Comparison of ENCODE assay signal across 9 mouse cellular contexts in the genomic region with DNA sequence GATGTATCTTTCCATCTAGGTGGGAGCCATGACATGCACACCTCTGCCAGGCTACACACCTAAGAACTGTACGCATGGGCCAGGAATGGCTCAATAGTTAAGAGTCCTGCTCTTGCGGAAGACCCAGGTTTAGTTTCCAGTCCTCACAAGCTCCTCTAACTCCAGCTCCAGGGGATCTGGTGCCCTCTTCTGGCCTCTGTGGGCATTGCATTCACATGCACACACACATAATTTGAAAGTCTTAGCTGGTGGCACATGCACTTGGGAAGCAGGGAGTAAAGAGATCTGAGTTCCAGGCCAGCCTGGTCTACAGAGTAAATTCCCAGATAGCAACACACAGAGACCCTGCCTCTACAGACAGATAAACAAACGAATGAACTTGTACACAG. TPM values are rescaled to one million over a fixed set of nuclear protein-coding genes. Genes with fewer than 3 reads are reported as not detected.
A peak's percentile ranks its signal among the peaks of the same experiment; 100 is the strongest.
DNase-seq lines count a peak whose midpoint lies in the region; ATAC-seq and TF ChIP-seq lines count a peak whose summit lies in the region.
"Had no signal": no experiment of that assay in that cellular context is flagged by ENCODE, and none has a peak within 500 bp of the region (broad histone marks: within the 10 kb centered on the region; RNA-seq: fewer than 3 reads in every experiment).

No protein-coding gene starts in this region.

- ATAC-seq in hindbrain, embryonic 12.5 days (ENCODE audit: low FRiP score), result no peak
- ATAC-seq in intestine, postnatal 0 days, result no peak
- ATAC-seq in neural tube, embryonic 15.5 days (ENCODE audit: low FRiP score), result no peak

- WGBS in hindbrain, embryonic 10.5 days, result 99% methylated on average over 3 of the region's 3 CpGs
- WGBS in hindbrain, embryonic 12.5 days, result 98% methylated on average over 3 of the region's 3 CpGs
- WGBS in intestine, postnatal 0 days, result 97% methylated on average over 3 of the region's 3 CpGs
- over 99% methylated on average over 3 of the region's 3 CpGs for WGBS in neural tube, embryonic 15.5 days

- H3K36me3 ChIP-seq in hindbrain, embryonic 10.5 days, result peaks cover 38% of the 10 kb centered on the region
- H3K36me3 ChIP-seq in hindbrain, embryonic 12.5 days, result 0 out of 2 replicates have a peak, but pooled peaks cover 11% of the 10 kb centered on the region
- peaks cover 29% of the 10 kb centered on the region; the same call in 1 of the 2 replicates for H3K36me3 ChIP-seq in intestine, postnatal 0 days (ENCODE audit: control insufficient read depth, insufficient read depth)
- H3K36me3 ChIP-seq in neural tube, embryonic 15.5 days, result 0 out of 2 replicates have a peak, but pooled peaks cover 4% of the 10 kb centered on the region

- no peaks in the 10 kb centered on the region for H3K27me3 ChIP-seq in hindbrain, embryonic 10.5 days (ENCODE audit: insufficient read depth, poor library complexity, severe bottlenecking)
- no peaks in the 10 kb centered on the region for H3K27me3 ChIP-seq in hindbrain, embryonic 12.5 days
- no peaks in the 10 kb centered on the region for H3K27me3 ChIP-seq in intestine, postnatal 0 days (replicated peaks; ENCODE audit: control insufficient read depth, insufficient read depth, low read length)
- H3K27me3 ChIP-seq in neural tube, embryonic 15.5 days (replicated peaks), result no peaks in the 10 kb centered on the region

- TF ChIP-seq CTCF in intestine, postnatal 0 days (IDR thresholded peaks at IDR 0.05; ENCODE audit: low read depth), result peak; percentile 63

- H3K4me1 ChIP-seq in hindbrain, embryonic 10.5 days (replicated peaks), result peaks cover 38% of the 10 kb centered on the region
- peaks cover 23% of the 10 kb centered on the region for H3K4me1 ChIP-seq in hindbrain, embryonic 12.5 days
- no peaks in the 10 kb centered on the region for H3K4me1 ChIP-seq in intestine, postnatal 0 days (replicated peaks; ENCODE audit: control insufficient read depth, insufficient read depth, low read length)
- peaks cover 18% of the 10 kb centered on the region for H3K4me1 ChIP-seq in neural tube, embryonic 15.5 days

- no peak overlapping the region for H3K4me3 ChIP-seq in hindbrain, embryonic 10.5 days
- H3K4me3 ChIP-seq in hindbrain, embryonic 12.5 days, result no peak overlapping the region
- H3K4me3 ChIP-seq in intestine, postnatal 0 days (ENCODE audit: low read depth, low read length), result no peak overlapping the region
- H3K4me3 ChIP-seq in neural tube, embryonic 15.5 days (replicated peaks), result no peak overlapping the region
- H3K4me3 ChIP-seq: megakaryocyte, embryonic 14.5 days had no signal

- no peak overlapping the region for H3K9ac ChIP-seq in hindbrain, embryonic 12.5 days
- no peak overlapping the region for H3K9ac ChIP-seq in intestine, postnatal 0 days (ENCODE audit: low read depth, low read length)
- H3K9ac ChIP-seq in neural tube, embryonic 15.5 days (replicated peaks), result no peak overlapping the region

- H3K9me3 ChIP-seq in hindbrain, embryonic 10.5 days, result peaks cover 8% of the 10 kb centered on the region; the same call in 1 of the 2 replicates
- no peaks in the 10 kb centered on the region for H3K9me3 ChIP-seq in hindbrain, embryonic 12.5 days (replicated peaks)
- H3K9me3 ChIP-seq in intestine, postnatal 0 days (ENCODE audit: control insufficient read depth), result no peaks in the 10 kb centered on the region
- no peaks in the 10 kb centered on the region for H3K9me3 ChIP-seq in neural tube, embryonic 15.5 days (replicated peaks)

- peak; percentile 39 for DNase-seq in hindbrain, embryonic 10.5 days (ENCODE audit: low spot score)
- DNase-seq in 3T3-L1 (ENCODE audit: low read depth, low spot score), result peak; percentile 53
- DNase-seq in CD4-positive helper T cell, adult 2 months (ENCODE audit: low read depth, low spot score), result peak; percentile 40
- DNase-seq in spleen, postnatal 36 days (ENCODE audit: low spot score in 2 of 2), result no peak
- DNase-seq: kidney, adult 9 months had no signal

- H3K27ac ChIP-seq in hindbrain, embryonic 10.5 days, result peak overlapping the region; percentile 81; the same call in 1 of the 2 replicates
- no peak overlapping the region for H3K27ac ChIP-seq in hindbrain, embryonic 12.5 days
- peak overlapping the region; percentile 41; the same call in 1 of the 2 replicates for H3K27ac ChIP-seq in intestine, postnatal 0 days (ENCODE audit: low read depth, low read length)
- no peak overlapping the region for H3K27ac ChIP-seq in neural tube, embryonic 15.5 days (replicated peaks)

- H3K4me2 ChIP-seq in hindbrain, embryonic 12.5 days (replicated peaks), result no peak overlapping the region
- no peak overlapping the region for H3K4me2 ChIP-seq in intestine, postnatal 0 days (replicated peaks; ENCODE audit: low read depth)
- H3K4me2 ChIP-seq in neural tube, embryonic 15.5 days, result no peak overlapping the region

RNA-seq across cellular contexts. Expression of a gene that starts 13.0 kb away (rescaled TPM):
- polyA plus RNA-seq in hindbrain, embryonic 10.5 days (2016; fragmentation: Nextera tagmentation; extraction: Ambion mirVana), result 60.4 and 72.0 TPM in 2 replicates
- polyA plus RNA-seq in hindbrain, embryonic 12.5 days (2016; fragmentation: Nextera tagmentation; extraction: Ambion mirVana), result 44.4 and 47.2 TPM in 2 replicates
- 37.8 and 38.4 TPM in 2 replicates for polyA plus RNA-seq in intestine, postnatal 0 days (2015; fragmentation: Nextera tagmentation; extraction: Ambion mirVana)
- 42.8 and 77.5 TPM in 2 replicates for polyA plus RNA-seq in neural tube, embryonic 15.5 days (2015; fragmentation: Nextera tagmentation; extraction: Ambion mirVana)

RNA-seq across cellular contexts. Expression of a gene that starts 13.4 kb away (rescaled TPM):
- 1,585 and 2,006 TPM in 2 replicates for polyA plus RNA-seq in hindbrain, embryonic 10.5 days (2016; fragmentation: Nextera tagmentation; extraction: Ambion mirVana)
- polyA plus RNA-seq in hindbrain, embryonic 12.5 days (2016; fragmentation: Nextera tagmentation; extraction: Ambion mirVana), result 1,350 and 1,487 TPM in 2 replicates
- 483 and 505 TPM in 2 replicates for polyA plus RNA-seq in intestine, postnatal 0 days (2015; fragmentation: Nextera tagmentation; extraction: Ambion mirVana)
- polyA plus RNA-seq in neural tube, embryonic 15.5 days (2015; fragmentation: Nextera tagmentation; extraction: Ambion mirVana), result 1,466 and 1,575 TPM in 2 replicates

RNA-seq across cellular contexts. Expression of a gene that starts 15.5 kb away (rescaled TPM):
- polyA plus RNA-seq in hindbrain, embryonic 10.5 days (2016; fragmentation: Nextera tagmentation; extraction: Ambion mirVana), result 0.62 TPM in 1 of 2 replicates, not detected in the other
- 1.6 and 5.0 TPM in 2 replicates for polyA plus RNA-seq in hindbrain, embryonic 12.5 days (2016; fragmentation: Nextera tagmentation; extraction: Ambion mirVana)
- polyA plus RNA-seq in intestine, postnatal 0 days (2015; fragmentation: Nextera tagmentation; extraction: Ambion mirVana), result 0.34 and 0.38 TPM in 2 replicates
- 1.5 and 1.6 TPM in 2 replicates for polyA plus RNA-seq in neural tube, embryonic 15.5 days (2015; fragmentation: Nextera tagmentation; extraction: Ambion mirVana)

RNA-seq across cellular contexts. Expression of a gene that starts 22.8 kb away (rescaled TPM):
- 121 TPM in 2 replicates for polyA plus RNA-seq in hindbrain, embryonic 10.5 days (2016; fragmentation: Nextera tagmentation; extraction: Ambion mirVana)
- polyA plus RNA-seq in hindbrain, embryonic 12.5 days (2016; fragmentation: Nextera tagmentation; extraction: Ambion mirVana), result 90.6 and 92.4 TPM in 2 replicates
- polyA plus RNA-seq in intestine, postnatal 0 days (2015; fragmentation: Nextera tagmentation; extraction: Ambion mirVana), result 77.7 and 79.5 TPM in 2 replicates
- polyA plus RNA-seq in neural tube, embryonic 15.5 days (2015; fragmentation: Nextera tagmentation; extraction: Ambion mirVana), result 86.3 and 99.5 TPM in 2 replicates

RNA-seq across cellular contexts. Expression of a gene that starts 30.9 kb away (rescaled TPM):
- polyA plus RNA-seq in hindbrain, embryonic 10.5 days (2016; fragmentation: Nextera tagmentation; extraction: Ambion mirVana), result 8.3 and 9.7 TPM in 2 replicates
- 7.0 and 7.7 TPM in 2 replicates for polyA plus RNA-seq in hindbrain, embryonic 12.5 days (2016; fragmentation: Nextera tagmentation; extraction: Ambion mirVana)
- 3.8 and 4.0 TPM in 2 replicates for polyA plus RNA-seq in intestine, postnatal 0 days (2015; fragmentation: Nextera tagmentation; extraction: Ambion mirVana)
- polyA plus RNA-seq in neural tube, embryonic 15.5 days (2015; fragmentation: Nextera tagmentation; extraction: Ambion mirVana), result 4.8 and 10.1 TPM in 2 replicates

Comparison
In these comparisons a context has a peak if more than half of its experiments do, and no peak if none do; other contexts are left out.
1. H3K27ac ChIP-seq: peak in hindbrain, embryonic 10.5 days (single experiment) and intestine, postnatal 0 days (single experiment); none in hindbrain, embryonic 12.5 days (single experiment) and neural tube, embryonic 15.5 days (single experiment).
2. DNase-seq: peak in hindbrain, embryonic 10.5 days (single experiment), 3T3-L1 (single experiment) and CD4-positive helper T cell, adult 2 months (single experiment); none in spleen, postnatal 36 days (0 of 2).